Mouse (Mus musculus) cerebellum, postnatal 36 days (tissue): ENCODE results near the gene Tm6sf2.

Source experiments
- DNase-seq, 2 experiments: peaks; one replicate each; pipeline ENCODE4 v3.0.0; 2021 to 2022; ENCODE audit warnings: mixed read lengths in 2 of 2

Tm6sf2 gene

GRCm38 (mm10) chr8:70089296-70089960, 16.7 kb downstream of the Tm6sf2 start:
- no peak for DNase-seq

GRCm38 (mm10) chr8:70092786-70093185, 20.1 kb downstream of the Tm6sf2 start:
- DNase-seq = no peak

GRCm38 (mm10) chr8:70099276-70099675, 26.6 kb downstream of the Tm6sf2 start:
- no peak for DNase-seq

GRCm38 (mm10) chr8:70100241-70100640, 27.5 kb downstream of the Tm6sf2 start:
- no peak for DNase-seq

- DNase-seq = peak; percentile 45 to 59
These were observed 31.8 kb downstream of the Tm6sf2 start for GRCm38 (mm10) chr8:70104506-70104905.

GRCm38 (mm10) chr8:70104922-70105321, 32.2 kb downstream of the Tm6sf2 start:
- no peak for DNase-seq

- DNase-seq = no peak
These were observed 37.7 kb downstream of the Tm6sf2 start for GRCm38 (mm10) chr8:70110451-70110850.

- DNase-seq = no peak
These were observed 38.6 kb downstream of the Tm6sf2 start for GRCm38 (mm10) chr8:70111192-70111795.

GRCm38 (mm10) chr8:70112401-70113016, 39.8 kb downstream of the Tm6sf2 start:
- no peak for DNase-seq

GRCm38 (mm10) chr8:70114488-70114887, 41.8 kb downstream of the Tm6sf2 start:
- no peak for DNase-seq

GRCm38 (mm10) chr8:70114892-70115291, 42.2 kb downstream of the Tm6sf2 start:
- DNase-seq = no peak

GRCm38 (mm10) chr8:70117611-70118010, 44.9 kb downstream of the Tm6sf2 start:
- DNase-seq = no peak

GRCm38 (mm10) chr8:70118726-70119700, 46.3 kb downstream of the Tm6sf2 start:
- no peak for DNase-seq

GRCm38 (mm10) chr8:70120667-70121066, 47.9 kb downstream of the Tm6sf2 start, which contains the start of gene Ncan:
TSS of gene Ncan (minus strand) at chr8:70120873.
- peak; percentile 90 to 92 for DNase-seq

- peak in 1 of 2 experiments; percentile 27 for DNase-seq
These were observed 50.1 kb downstream of the Tm6sf2 start for GRCm38 (mm10) chr8:70122863-70123262.

- no peak for DNase-seq
These were observed 52.3 kb downstream of the Tm6sf2 start for GRCm38 (mm10) chr8:70124992-70125391.

- DNase-seq = peak; percentile 27 to 34
These were observed 55.7 kb downstream of the Tm6sf2 start for GRCm38 (mm10) chr8:70128435-70128834.

GRCm38 (mm10) chr8:70129309-70129952, 56.7 kb downstream of the Tm6sf2 start:
- DNase-seq = peak; percentile 38 to 55
